Mouse (Mus musculus): ENCODE measurements around the gene Nptxr.

- TF ChIP-seq EP300 (IDR thresholded peaks at IDR 0.05; ENCODE audit: low read depth) = no peak
- no peak for TF ChIP-seq CTCF (IDR thresholded peaks at IDR 0.05; ENCODE audit: low read depth)
These were observed 10.4 kb downstream of the Nptxr start for GRCm38 (mm10) chr15:79794173-79794572.
